Mouse (Mus musculus): ENCODE measurements around the gene Snap29. TPM values are rescaled to one million over a fixed set of nuclear protein-coding genes. Genes with fewer than 3 reads are reported as not detected.

Snap29 gene
- polyA plus RNA-seq, 1 experiment = not detected

- Histone ChIP-seq H3K4me3 (ENCODE audit: insufficient read depth, low read depth, low read length) (no peak overlapping the region), H3K27ac (ENCODE audit: insufficient read depth, low read depth, low read length) (no peak overlapping the region), H3K4me1 (ENCODE audit: control insufficient read depth, insufficient read depth, low read length) (no peaks in the 10 kb centered on the region)
- WGBS = 81% methylated on average over 1 of the region's 1 CpGs
- no peak for TF ChIP-seq POLR2A (IDR thresholded peaks at IDR 0.05; ENCODE audit: insufficient read depth, low read depth, low read length)
- TF ChIP-seq CTCF (IDR thresholded peaks at IDR 0.05; ENCODE audit: insufficient read depth, low read depth, low read length) = no peak
These were observed 55.8 kb downstream of the Snap29 start for GRCm38 (mm10) chr16:17461596-17461995.

- 92% methylated on average over 2 of the region's 2 CpGs for WGBS
- TF ChIP-seq POLR2A (IDR thresholded peaks at IDR 0.05; ENCODE audit: insufficient read depth, low read depth, low read length) = no peak
- TF ChIP-seq CTCF (IDR thresholded peaks at IDR 0.05; ENCODE audit: insufficient read depth, low read depth, low read length) = no peak
- no peak overlapping the region for H3K4me3 ChIP-seq (ENCODE audit: insufficient read depth, low read depth, low read length)
- H3K4me1 ChIP-seq (ENCODE audit: control insufficient read depth, insufficient read depth, low read length) = 0 out of 2 replicates have a peak, but pooled peaks cover 2% of the 10 kb centered on the region
- no peak overlapping the region for H3K27ac ChIP-seq (ENCODE audit: insufficient read depth, low read depth, low read length)
These were observed 57.4 kb downstream of the Snap29 start for GRCm38 (mm10) chr16:17463184-17463583.

- Histone ChIP-seq H3K27ac (ENCODE audit: insufficient read depth, low read depth, low read length) (no peak overlapping the region), H3K4me1 (ENCODE audit: control insufficient read depth, insufficient read depth, low read length) (0 out of 2 replicates have a peak, but pooled peaks cover 2% of the 10 kb centered on the region), H3K4me3 (ENCODE audit: insufficient read depth, low read depth, low read length) (no peak overlapping the region)
- TF ChIP-seq POLR2A (IDR thresholded peaks at IDR 0.05; ENCODE audit: insufficient read depth, low read depth, low read length) = no peak
- TF ChIP-seq CTCF (IDR thresholded peaks at IDR 0.05; ENCODE audit: insufficient read depth, low read depth, low read length) = no peak
- 82% methylated on average over 4 of the region's 4 CpGs for WGBS
These were observed 61.3 kb downstream of the Snap29 start for GRCm38 (mm10) chr16:17466875-17467663.

GRCm38 (mm10) chr16:17472498-17472897 lies 66.7 kb downstream of the Snap29 start:
- TF ChIP-seq CTCF (IDR thresholded peaks at IDR 0.05; ENCODE audit: insufficient read depth, low read depth, low read length) (no peak), POLR2A (IDR thresholded peaks at IDR 0.05; ENCODE audit: insufficient read depth, low read depth, low read length) (no peak)
- H3K4me3 ChIP-seq (ENCODE audit: insufficient read depth, low read depth, low read length) = no peak overlapping the region
- H3K27ac ChIP-seq (ENCODE audit: insufficient read depth, low read depth, low read length) = no peak overlapping the region
- WGBS = 83% methylated on average over 6 of the region's 6 CpGs
- H3K4me1 ChIP-seq (ENCODE audit: control insufficient read depth, insufficient read depth, low read length) = no peaks in the 10 kb centered on the region; the same call in 1 of the 2 replicates

- no peaks in the 10 kb centered on the region; the same call in 1 of the 2 replicates for H3K4me1 ChIP-seq (ENCODE audit: control insufficient read depth, insufficient read depth, low read length)
- TF ChIP-seq POLR2A (IDR thresholded peaks at IDR 0.05; ENCODE audit: insufficient read depth, low read depth, low read length) = no peak
- TF ChIP-seq CTCF (IDR thresholded peaks at IDR 0.05; ENCODE audit: insufficient read depth, low read depth, low read length) = no peak
- H3K4me3 ChIP-seq (ENCODE audit: insufficient read depth, low read depth, low read length) = no peak overlapping the region
- no peak overlapping the region for H3K27ac ChIP-seq (ENCODE audit: insufficient read depth, low read depth, low read length)
These were observed 68.3 kb downstream of the Snap29 start for GRCm38 (mm10) chr16:17474091-17474490.

- 82% methylated on average over 2 of the region's 2 CpGs for WGBS
- no peak overlapping the region for H3K27ac ChIP-seq (ENCODE audit: insufficient read depth, low read depth, low read length)
These were observed 69.0 kb downstream of the Snap29 start for GRCm38 (mm10) chr16:17474761-17475160.

GRCm38 (mm10) chr16:17475326-17475725 lies 69.5 kb downstream of the Snap29 start:
- Histone ChIP-seq H3K4me1 (ENCODE audit: control insufficient read depth, insufficient read depth, low read length) (no peaks in the 10 kb centered on the region; the same call in 1 of the 2 replicates), H3K4me3 (ENCODE audit: insufficient read depth, low read depth, low read length) (no peak overlapping the region), H3K27ac (ENCODE audit: insufficient read depth, low read depth, low read length) (no peak overlapping the region)
- WGBS = 82% methylated on average over 4 of the region's 4 CpGs
- TF ChIP-seq CTCF (IDR thresholded peaks at IDR 0.05; ENCODE audit: insufficient read depth, low read depth, low read length) = no peak
- no peak for TF ChIP-seq POLR2A (IDR thresholded peaks at IDR 0.05; ENCODE audit: insufficient read depth, low read depth, low read length)

More at GRCm38 (mm10) chr16:17474761-17475160, 69.0 kb downstream of the Snap29 start:
- no peak overlapping the region for H3K4me3 ChIP-seq (ENCODE audit: insufficient read depth, low read depth, low read length)
- TF ChIP-seq POLR2A (IDR thresholded peaks at IDR 0.05; ENCODE audit: insufficient read depth, low read depth, low read length) (no peak), CTCF (IDR thresholded peaks at IDR 0.05; ENCODE audit: insufficient read depth, low read depth, low read length) (no peak)
- H3K4me1 ChIP-seq (ENCODE audit: control insufficient read depth, insufficient read depth, low read length) = no peaks in the 10 kb centered on the region; the same call in 1 of the 2 replicates

- Histone ChIP-seq H3K4me1 (ENCODE audit: control insufficient read depth, insufficient read depth, low read length) (no peaks in the 10 kb centered on the region; the same call in 1 of the 2 replicates), H3K4me3 (ENCODE audit: insufficient read depth, low read depth, low read length) (no peak overlapping the region), H3K27ac (ENCODE audit: insufficient read depth, low read depth, low read length) (no peak overlapping the region)
- 60% methylated on average over 4 of the region's 4 CpGs for WGBS
- TF ChIP-seq POLR2A (IDR thresholded peaks at IDR 0.05; ENCODE audit: insufficient read depth, low read depth, low read length) = no peak
- no peak for TF ChIP-seq CTCF (IDR thresholded peaks at IDR 0.05; ENCODE audit: insufficient read depth, low read depth, low read length)
These were observed 72.7 kb downstream of the Snap29 start for GRCm38 (mm10) chr16:17478331-17478943.

Other genes starting within 250 kb of the Snap29 start
- gene Ube2l3, start 203.3 kb upstream of the Snap29 start, polyA plus RNA-seq (2012; ENCODE audit: insufficient read depth, insufficient read length, low replicate concordance, missing spikeins) = not detected in 2 replicates
- gene Rimbp3, start 197.4 kb upstream of the Snap29 start, polyA plus RNA-seq (2012; ENCODE audit: insufficient read depth, insufficient read length, low replicate concordance, missing spikeins) = not detected in 2 replicates
- gene Hic2, start 172.4 kb upstream of the Snap29 start, polyA plus RNA-seq (2012; ENCODE audit: insufficient read depth, insufficient read length, low replicate concordance, missing spikeins) = not detected in 2 replicates
- not detected in 2 replicates for gene Tmem191c, start 129.9 kb upstream of the Snap29 start, polyA plus RNA-seq (2012; ENCODE audit: insufficient read depth, insufficient read length, low replicate concordance, missing spikeins)
- not detected in 2 replicates for gene Serpind1, start 74.6 kb upstream of the Snap29 start, polyA plus RNA-seq (2012; ENCODE audit: insufficient read depth, insufficient read length, low replicate concordance, missing spikeins)
- gene Pi4ka, start 328 bp downstream of the Snap29 start, polyA plus RNA-seq (2012; ENCODE audit: insufficient read depth, insufficient read length, low replicate concordance, missing spikeins) = 511 TPM in 1 of 2 replicates, not detected in the other
- not detected in 2 replicates for gene Crkl, start 46.0 kb downstream of the Snap29 start, polyA plus RNA-seq (2012; ENCODE audit: insufficient read depth, insufficient read length, low replicate concordance, missing spikeins)
- not detected in 2 replicates for gene Aifm3, start 83.6 kb downstream of the Snap29 start, polyA plus RNA-seq (2012; ENCODE audit: insufficient read depth, insufficient read length, low replicate concordance, missing spikeins)
- gene Lztr1, start 102.7 kb downstream of the Snap29 start, polyA plus RNA-seq (2012; ENCODE audit: insufficient read depth, insufficient read length, low replicate concordance, missing spikeins) = not detected in 2 replicates
- not detected in 2 replicates for gene Thap7, start 125.2 kb downstream of the Snap29 start, polyA plus RNA-seq (2012; ENCODE audit: insufficient read depth, insufficient read length, low replicate concordance, missing spikeins)
- not detected in 2 replicates for gene Lrrc74b, start 155.3 kb downstream of the Snap29 start, polyA plus RNA-seq (2012; ENCODE audit: insufficient read depth, insufficient read length, low replicate concordance, missing spikeins)
- not detected in 2 replicates for gene P2rx6, start 155.9 kb downstream of the Snap29 start, polyA plus RNA-seq (2012; ENCODE audit: insufficient read depth, insufficient read length, low replicate concordance, missing spikeins)
- gene Slc7a4, start 177.2 kb downstream of the Snap29 start, polyA plus RNA-seq (2012; ENCODE audit: insufficient read depth, insufficient read length, low replicate concordance, missing spikeins) = not detected in 2 replicates
- gene Smpd4, start 213.4 kb downstream of the Snap29 start, polyA plus RNA-seq (2012; ENCODE audit: insufficient read depth, insufficient read length, low replicate concordance, missing spikeins) = not detected in 2 replicates
- not detected in 2 replicates for gene Ccdc74a, start 240.5 kb downstream of the Snap29 start, polyA plus RNA-seq (2012; ENCODE audit: insufficient read depth, insufficient read length, low replicate concordance, missing spikeins)